Mouse (Mus musculus) layer of hippocampus, postnatal 25 days (tissue): ENCODE results near the gene Mup17. TPM values are rescaled to one million over a fixed set of nuclear protein-coding genes. Genes with fewer than 3 reads are reported as not detected.
"Not testable (repeated sequence)": the region's sequence is repeated elsewhere in the genome, so short reads cannot be mapped to it uniquely, and the experiment has no call there.

Source experiments
- DNase-seq, 2 experiments: peaks; one replicate each; pipeline ENCODE4 v3.0.0; 2022; ENCODE audit warnings: mixed read lengths in 2 of 2, low spot score in 1 of 2; ENCODE audit errors: extremely low spot score in 1 of 2
- total RNA-seq, 2 experiments: library from RNA; stranded (reverse); gene quantifications; 2 replicates each; pipeline ENCODE4 v1.2.3; 2021

Gene Mup17
- not detected for total RNA-seq

DNA sequence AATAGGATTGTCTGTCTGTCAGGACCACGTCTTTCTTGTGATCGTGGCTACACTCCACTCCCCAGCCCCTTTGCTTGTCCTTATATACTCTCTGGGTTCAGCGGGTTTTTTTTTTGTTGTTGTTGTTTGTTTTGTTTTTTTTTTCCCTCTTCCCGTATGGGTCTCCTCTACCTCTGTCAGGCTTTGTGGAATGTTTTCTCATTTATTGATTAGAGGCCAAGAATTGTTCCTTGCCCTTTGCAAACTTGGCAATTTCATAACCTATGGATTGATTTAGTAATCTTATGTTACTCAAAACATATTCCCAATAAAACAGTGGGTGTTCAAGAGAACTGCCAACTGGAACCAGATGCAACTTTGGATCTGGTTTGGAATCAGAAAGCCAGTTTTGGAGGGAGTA lies at the start of gene Mup17:
Mup17 (minus strand) TSS at position 101 of the 400 bp plus-strand sequence.
- not testable (repeated sequence) for DNase-seq

GRCm38 (mm10) chr4:61571561-61571960 lies 24.1 kb downstream of the Mup17 start:
- DNase-seq: not testable (repeated sequence)

DNA sequence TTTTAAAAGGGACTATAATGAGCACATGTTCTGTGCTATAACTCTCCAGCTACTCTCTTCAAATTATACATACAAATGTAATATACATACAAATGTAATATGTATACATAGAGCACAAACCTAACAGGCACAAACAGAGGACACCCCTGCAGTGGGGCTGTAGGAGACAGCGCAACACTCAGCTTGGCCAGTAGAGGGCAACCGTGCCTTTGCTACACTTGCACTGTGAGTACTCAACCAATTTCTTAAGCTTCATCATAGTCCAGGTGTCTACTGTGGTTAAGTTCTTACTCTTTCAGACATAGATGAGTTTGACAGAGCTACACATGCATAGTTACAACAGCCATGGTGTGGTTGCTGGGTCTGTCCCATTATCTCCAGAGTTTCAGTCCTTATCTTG lies 39.8 kb downstream of the Mup17 start:
- DNase-seq: peak; percentile 8 to 12

Other genes with a start within 250 kb of the Mup17 start
- not detected for gene Mup15, start 156.1 kb downstream of the Mup17 start, total RNA-seq
- gene Mup16, start 76.3 kb downstream of the Mup17 start, total RNA-seq: not detected
- not detected for gene Mup18, start 78.3 kb upstream of the Mup17 start, total RNA-seq
- gene Mup19, start 186.4 kb upstream of the Mup17 start, total RNA-seq: not detected
- gene Mup5, start 239.4 kb upstream of the Mup17 start, total RNA-seq: not detected